Mouse (Mus musculus) bone marrow macrophage, adult 2 months (primary cell): ENCODE data around the gene Gfy. TPM values are rescaled to one million over a fixed set of nuclear protein-coding genes. Genes with fewer than 3 reads are reported as not detected.
"Not testable (repeated sequence)": the region's sequence is repeated elsewhere in the genome, so short reads cannot be mapped to it uniquely, and the experiment has no call there.

Experiments
- H3K27ac ChIP-seq: 2 replicates; pipeline ENCODE4 v1.5.1; 2012; ENCODE audit warnings: low read depth, low read length; ENCODE audit not compliant: insufficient read depth
- H3K4me1 ChIP-seq: 2 replicates; pipeline ENCODE4 v1.6.1; 2012; ENCODE audit warnings: low read length; ENCODE audit not compliant: control insufficient read depth, insufficient read depth
- H3K4me3 ChIP-seq: 2 replicates; pipeline ENCODE4 v1.5.1; 2012; ENCODE audit warnings: mild to moderate bottlenecking, low read length, moderate library complexity; ENCODE audit not compliant: insufficient read depth
- CTCF ChIP-seq: IDR thresholded peaks from 2 replicates; pipeline ENCODE4 v1.5.1; 2012; ENCODE audit warnings: low read depth, mild to moderate bottlenecking, low read length, moderate library complexity
- POLR2A ChIP-seq: IDR thresholded peaks from 2 replicates; pipeline ENCODE4 v1.6.1; 2012; ENCODE audit warnings: mild to moderate bottlenecking, low read depth, low read length, borderline replicate concordance
- polyA plus RNA-seq: library from polyadenylated mRNA; stranded (reverse); fragments of >200 nt; gene quantifications from 2 replicates; pipeline ENCODE4 v1.2.4, GENCODE M21; 2012; ENCODE audit not compliant: missing spikeins, insufficient read depth, insufficient read length

Gfy gene
- polyA plus RNA-seq, 1 experiment = not detected

- Histone ChIP-seq H3K4me3 (no peak overlapping the region), H3K27ac (no peak overlapping the region), H3K4me1 (no peaks in the 10 kb centered on the region)
- no peak for TF ChIP-seq POLR2A
- TF ChIP-seq CTCF = no peak
Measured at GRCm38 (mm10) chr7:45160866-45161265, 18.5 kb downstream of the Gfy start.

GRCm38 (mm10) chr7:45160316-45160800 lies 19.0 kb downstream of the Gfy start:
- Histone ChIP-seq H3K4me3 (no peak overlapping the region), H3K4me1 (no peaks in the 10 kb centered on the region), H3K27ac (no peak overlapping the region)
- no peak for TF ChIP-seq POLR2A
- no peak for TF ChIP-seq CTCF

DNA sequence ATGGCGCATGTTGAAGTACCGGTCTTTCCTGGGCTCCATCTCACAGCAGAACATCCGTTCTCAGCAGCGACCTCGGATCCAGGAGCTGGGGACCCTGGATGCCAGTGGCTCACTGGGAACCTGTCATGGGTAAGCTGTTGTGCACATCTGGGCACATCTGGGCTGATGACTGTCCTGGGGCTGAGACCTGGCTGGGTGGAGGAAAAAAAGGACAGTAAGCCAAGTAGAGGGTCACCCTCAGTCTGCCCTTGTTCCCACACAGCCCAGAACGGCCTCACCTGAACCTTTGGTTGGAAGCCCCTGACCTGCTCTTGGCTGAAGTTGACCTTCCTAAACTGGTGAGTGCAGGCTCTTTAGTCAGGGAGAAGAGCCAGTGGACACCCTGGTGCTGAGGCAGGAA lies 20.4 kb downstream of the Gfy start:
- Histone ChIP-seq H3K4me3 (no peak overlapping the region), H3K27ac (no peak overlapping the region), H3K4me1 (no peaks in the 10 kb centered on the region)
- TF ChIP-seq CTCF (no peak), POLR2A (no peak)

- Histone ChIP-seq H3K27ac (no peak overlapping the region), H3K4me1 (no peaks in the 10 kb centered on the region), H3K4me3 (no peak overlapping the region)
- TF ChIP-seq CTCF (no peak), POLR2A (no peak)
Measured at GRCm38 (mm10) chr7:45157459-45157858, 21.9 kb downstream of the Gfy start.

DNA sequence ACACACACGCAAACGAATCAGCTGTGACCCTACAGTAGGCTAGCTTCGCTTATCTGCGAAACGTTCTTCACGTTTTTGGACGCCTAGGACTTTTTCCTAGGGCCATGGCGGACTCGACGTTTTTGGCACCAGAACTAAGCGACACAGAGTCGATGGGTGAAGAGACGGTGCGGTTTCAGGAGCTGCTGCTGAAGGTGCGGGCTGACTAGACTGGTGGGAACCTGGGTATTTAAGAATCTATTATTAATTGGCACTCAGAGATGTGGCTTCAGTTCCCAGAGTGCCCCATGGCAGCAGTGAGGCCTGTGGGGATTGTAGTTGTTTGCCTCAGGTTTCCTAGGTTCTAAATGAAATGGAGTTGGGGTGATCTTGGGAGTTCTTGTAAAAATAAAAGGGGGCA lies 23.2 kb downstream of the Gfy start:
- TF ChIP-seq CTCF (no peak), POLR2A (no peak)
- Histone ChIP-seq H3K4me1 (peaks cover 3% of the 10 kb centered on the region), H3K4me3 (no peak overlapping the region), H3K27ac (no peak overlapping the region)

DNA sequence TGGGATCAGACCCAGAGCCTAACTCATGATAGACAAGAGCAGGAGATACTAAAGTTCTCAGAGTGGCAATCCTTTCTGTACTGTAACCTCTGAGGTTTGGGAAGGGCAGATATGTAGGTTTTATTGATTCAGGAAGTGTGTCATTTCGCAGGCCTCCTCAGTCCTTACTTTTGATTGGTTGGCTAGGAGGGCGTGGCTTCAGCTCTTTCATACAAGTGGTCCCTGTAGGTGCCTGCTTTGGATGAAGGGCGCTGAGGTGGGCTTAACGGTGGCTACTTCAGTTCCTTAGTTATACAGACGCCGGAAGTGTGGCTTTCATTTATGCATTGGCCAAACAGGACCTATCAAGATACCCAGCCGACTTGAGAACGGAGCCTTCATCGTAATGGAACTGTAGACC lies 23.8 kb downstream of the Gfy start:
- Histone ChIP-seq H3K4me1 (peaks cover 9% of the 10 kb centered on the region), H3K4me3 (no peak overlapping the region), H3K27ac (no peak overlapping the region)
- no peak for TF ChIP-seq CTCF
- no peak for TF ChIP-seq POLR2A

- Histone ChIP-seq H3K27ac (peak overlapping the region; percentile 10), H3K4me3 (peak overlapping the region; percentile 31)
Measured at GRCm38 (mm10) chr7:45154993-45155514, 24.3 kb downstream of the Gfy start.

GRCm38 (mm10) chr7:45154096-45154992 lies 25.0 kb downstream of the Gfy start, which contains the start of the genes Pih1d1 and Aldh16a1:
Pih1d1 (plus strand) TSS chr7:45154303.
Aldh16a1 (minus strand) TSS chr7:45154584.
- TF ChIP-seq POLR2A = peak; percentile 63; the same call in 1 of the 2 replicates
- no peak for TF ChIP-seq CTCF
- peak within 1 kb of the TSS; percentile 87 for H3K4me3 ChIP-seq
- H3K27ac ChIP-seq = peak within 1 kb of the TSS; percentile 96
- peaks cover 15% of the 10 kb centered on the region for H3K4me1 ChIP-seq

More at GRCm38 (mm10) chr7:45154993-45155514, 24.3 kb downstream of the Gfy start:
- no peak for TF ChIP-seq POLR2A
- peak; percentile 66 for TF ChIP-seq CTCF
- peaks cover 14% of the 10 kb centered on the region for H3K4me1 ChIP-seq

DNA sequence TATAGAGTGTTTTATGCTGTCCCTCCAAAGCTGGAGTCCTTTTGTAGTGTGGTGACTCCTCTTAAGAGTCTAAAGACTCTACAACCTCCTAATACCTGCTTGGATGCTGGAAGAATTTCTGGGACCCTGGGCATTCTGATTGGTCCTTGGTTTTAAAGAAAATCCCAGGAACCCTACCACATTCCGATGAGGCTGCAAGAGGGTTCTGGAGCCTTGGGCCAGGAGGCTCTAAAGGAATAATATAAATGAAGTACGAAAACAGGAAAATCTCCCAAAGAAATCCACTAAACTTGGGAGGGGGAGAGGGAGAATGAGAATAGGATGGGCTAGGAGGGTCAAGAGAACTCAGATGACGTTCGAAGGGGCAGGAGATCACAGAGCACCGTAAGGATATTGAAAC lies 25.8 kb downstream of the Gfy start:
- no peak for TF ChIP-seq CTCF
- H3K4me3 ChIP-seq = peak overlapping the region; percentile 87
- H3K4me1 ChIP-seq = peaks cover 15% of the 10 kb centered on the region
- H3K27ac ChIP-seq = peak overlapping the region; percentile 84

DNA sequence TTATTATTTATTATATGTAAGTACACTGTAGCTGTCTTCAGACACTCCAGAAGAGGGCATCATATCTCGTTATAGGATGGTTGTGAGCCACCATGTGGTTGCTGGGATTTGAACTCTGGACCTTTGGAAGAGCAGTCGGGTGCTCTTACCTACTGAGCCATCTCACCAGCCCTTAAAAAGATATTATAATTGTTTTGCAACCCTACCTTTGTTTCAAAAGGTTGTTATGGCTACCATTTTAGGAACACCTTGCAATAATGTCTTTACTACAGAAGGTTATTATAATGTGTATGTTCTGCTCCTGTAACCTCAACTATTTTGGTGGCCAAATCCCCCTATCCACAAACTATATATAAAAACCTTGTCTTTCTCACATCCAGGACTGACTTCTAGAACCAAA lies 26.3 kb downstream of the Gfy start:
- H3K27ac ChIP-seq, H3K4me3 ChIP-seq: not testable (repeated sequence)
- H3K4me1 ChIP-seq = peaks cover 15% of the 10 kb centered on the region
